Mouse (Mus musculus): ENCODE measurements around the gene Rimklb. TPM values are rescaled to one million over a fixed set of nuclear protein-coding genes. Genes with fewer than 3 reads are reported as not detected.

Rimklb gene
- polyA plus RNA-seq, 1 experiment from 2014 or later: 2.4 TPM

GRCm38 (mm10) chr6:122495082-122495881 lies 3.3 kb downstream of the Rimklb start:
- peak overlapping the region; percentile 56 for H3K4me2 ChIP-seq (ENCODE audit: low read length)
- 7% methylated on average over 21 of the region's 21 CpGs for WGBS
- ATAC-seq (ENCODE audit: insufficient number of reproducible peaks, insufficient read depth, low FRiP score, low read depth): no peak
- no peaks in the 10 kb centered on the region for H3K27me3 ChIP-seq (ENCODE audit: control insufficient read depth, insufficient read depth, low read length)
- peak overlapping the region; percentile 13 for H3K9ac ChIP-seq (ENCODE audit: low read length)
- no peaks in the 10 kb centered on the region for H3K36me3 ChIP-seq (ENCODE audit: control insufficient read depth, insufficient read depth, low read length)
- no peaks in the 10 kb centered on the region for H3K9me3 ChIP-seq (ENCODE audit: control insufficient read depth, low read length)
- peak overlapping the region; percentile 27 to 31 for H3K4me3 ChIP-seq (ENCODE audit: control insufficient read depth in 1 of 2, insufficient read depth in 1 of 2, low read depth in 1 of 2, low read length in 2 of 2)
- H3K27ac ChIP-seq (replicated peaks in 1 of 2; ENCODE audit: control insufficient read depth in 1 of 2, insufficient read depth in 1 of 2, low read depth in 2 of 2, low read length in 2 of 2): peak overlapping the region; percentile 68 to 74
- H3K4me1 ChIP-seq (ENCODE audit: control insufficient read depth in 2 of 2, insufficient read depth in 2 of 2, low read length in 2 of 2): peaks cover 10 to 26% of the 10 kb centered on the region in 2 experiments

GRCm38 (mm10) chr6:122493799-122494472 lies 4.6 kb downstream of the Rimklb start:
- no peak for ATAC-seq (ENCODE audit: insufficient number of reproducible peaks, insufficient read depth, low FRiP score, low read depth)
- Histone ChIP-seq H3K4me3 (ENCODE audit: control insufficient read depth in 1 of 2, insufficient read depth in 1 of 2, low read depth in 1 of 2, low read length in 2 of 2) (no peak overlapping the region), H3K9ac (ENCODE audit: low read length) (no peak overlapping the region), H3K4me2 (ENCODE audit: low read length) (no peak overlapping the region), H3K4me1 (ENCODE audit: control insufficient read depth in 2 of 2, insufficient read depth in 2 of 2, low read length in 2 of 2) (peaks cover 10 to 26% of the 10 kb centered on the region in 2 experiments), H3K27me3 (ENCODE audit: control insufficient read depth, insufficient read depth, low read length) (peaks cover 2% of the 10 kb centered on the region; the same call in 1 of the 2 replicates), H3K27ac (replicated peaks in 1 of 2; ENCODE audit: control insufficient read depth in 1 of 2, insufficient read depth in 1 of 2, low read depth in 2 of 2, low read length in 2 of 2) (0 out of 4 replicates have a peak overlapping the region, but pooled peaks of 1 of the 2 experiments have one; percentile 74), H3K36me3 (ENCODE audit: control insufficient read depth, insufficient read depth, low read length) (no peaks in the 10 kb centered on the region), H3K9me3 (ENCODE audit: control insufficient read depth, low read length) (no peaks in the 10 kb centered on the region)
- WGBS: 58% methylated on average over 6 of the region's 6 CpGs

DNA sequence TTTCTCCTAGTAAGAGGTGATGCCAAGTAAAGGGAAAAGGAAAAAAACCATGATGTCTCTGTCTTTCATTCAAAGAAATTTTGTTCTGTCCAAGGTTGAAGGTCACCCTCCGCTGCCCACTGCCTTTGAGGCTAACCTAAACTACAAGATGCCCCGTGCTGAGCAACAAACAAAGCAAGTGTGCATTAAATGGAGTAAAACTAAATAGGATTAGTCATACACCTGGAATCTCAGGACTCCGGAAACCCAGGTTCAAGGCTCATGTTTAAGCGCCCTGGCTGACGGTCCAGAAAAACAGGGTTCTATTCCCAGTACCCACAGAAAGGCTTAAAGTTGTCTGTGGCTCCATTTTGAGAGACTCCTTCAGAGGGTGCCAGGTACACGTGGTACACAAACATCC lies 6.1 kb downstream of the Rimklb start:
- no peak overlapping the region for H3K27ac ChIP-seq (replicated peaks in 1 of 2; ENCODE audit: control insufficient read depth in 1 of 2, insufficient read depth in 1 of 2, low read depth in 2 of 2, low read length in 2 of 2)
- ATAC-seq (ENCODE audit: insufficient number of reproducible peaks, insufficient read depth, low FRiP score, low read depth): no peak
- H3K27me3 ChIP-seq (ENCODE audit: control insufficient read depth, insufficient read depth, low read length): peaks cover 14% of the 10 kb centered on the region; the same call in 1 of the 2 replicates
- no peak overlapping the region for H3K9ac ChIP-seq (ENCODE audit: low read length)
- H3K4me2 ChIP-seq (ENCODE audit: low read length): no peak overlapping the region
- 40% methylated on average over 6 of the region's 6 CpGs for WGBS
- no peak overlapping the region for H3K4me3 ChIP-seq (ENCODE audit: control insufficient read depth in 1 of 2, insufficient read depth in 1 of 2, low read depth in 1 of 2, low read length in 2 of 2)
- H3K4me1 ChIP-seq (ENCODE audit: control insufficient read depth in 2 of 2, insufficient read depth in 2 of 2, low read length in 2 of 2): peaks cover 10 to 26% of the 10 kb centered on the region in 2 experiments
- no peaks in the 10 kb centered on the region for H3K9me3 ChIP-seq (ENCODE audit: control insufficient read depth, low read length)
- no peaks in the 10 kb centered on the region for H3K36me3 ChIP-seq (ENCODE audit: control insufficient read depth, insufficient read depth, low read length)

GRCm38 (mm10) chr6:122491557-122491956 lies 7.0 kb downstream of the Rimklb start:
- ATAC-seq (ENCODE audit: insufficient number of reproducible peaks, insufficient read depth, low FRiP score, low read depth): peak; percentile 82

DNA sequence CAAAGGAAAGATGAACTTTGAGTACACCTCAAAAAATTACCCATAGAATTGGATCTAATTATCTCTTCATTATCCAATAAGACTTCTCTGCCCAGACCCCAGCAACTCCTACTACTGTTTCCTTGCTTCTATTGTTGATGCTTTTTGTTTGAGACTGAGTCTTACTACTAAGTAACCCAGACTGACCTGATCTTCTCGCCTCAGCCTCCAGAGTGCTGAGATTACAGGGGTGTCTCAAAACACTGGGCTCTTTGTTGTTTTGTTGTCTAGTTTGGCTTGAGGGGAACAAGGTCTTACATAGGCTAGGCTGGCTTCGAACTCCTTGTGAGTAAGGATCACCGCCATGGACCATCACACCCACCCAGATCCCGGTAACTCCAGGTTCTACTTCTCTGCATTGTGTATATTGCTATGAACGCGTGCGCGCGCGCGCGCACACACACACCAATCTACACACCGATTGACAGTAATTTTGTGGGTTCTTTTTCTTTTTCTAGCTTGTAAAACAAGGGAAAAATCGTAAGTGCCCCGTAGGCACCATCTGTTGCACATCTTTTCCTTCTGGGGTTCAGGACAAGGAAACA lies 7.5 kb downstream of the Rimklb start:
- peaks cover 10 to 24% of the 10 kb centered on the region in 2 experiments for H3K4me1 ChIP-seq (ENCODE audit: control insufficient read depth in 2 of 2, insufficient read depth in 2 of 2, low read length in 2 of 2)
- H3K4me3 ChIP-seq (ENCODE audit: control insufficient read depth in 1 of 2, insufficient read depth in 1 of 2, low read depth in 1 of 2, low read length in 2 of 2): peak overlapping the region; percentile 45 to 46
- H3K36me3 ChIP-seq (ENCODE audit: control insufficient read depth, insufficient read depth, low read length): no peaks in the 10 kb centered on the region
- 24% methylated on average over 15 of the region's 15 CpGs for WGBS
- H3K4me2 ChIP-seq (ENCODE audit: low read length): peak overlapping the region; percentile 81
- peak overlapping the region; percentile 66 for H3K9ac ChIP-seq (ENCODE audit: low read length)
- peaks cover 23% of the 10 kb centered on the region; the same call in 1 of the 2 replicates for H3K27me3 ChIP-seq (ENCODE audit: control insufficient read depth, insufficient read depth, low read length)
- H3K27ac ChIP-seq (replicated peaks in 1 of 2; ENCODE audit: control insufficient read depth in 1 of 2, insufficient read depth in 1 of 2, low read depth in 2 of 2, low read length in 2 of 2): 0 out of 4 replicates have a peak overlapping the region, but pooled peaks of 1 of the 2 experiments have one; percentile 6
- H3K9me3 ChIP-seq (ENCODE audit: control insufficient read depth, low read length): no peaks in the 10 kb centered on the region
- no peak for ATAC-seq (ENCODE audit: insufficient number of reproducible peaks, insufficient read depth, low FRiP score, low read depth)

More at GRCm38 (mm10) chr6:122491557-122491956, 7.0 kb downstream of the Rimklb start:
- whole genome bisulfite sequencing: under 1% methylated on average over 16 of the region's 16 CpGs
- Histone ChIP-seq H3K4me1 (ENCODE audit: control insufficient read depth in 2 of 2, insufficient read depth in 2 of 2, low read length in 2 of 2) (peaks cover 10 to 26% of the 10 kb centered on the region in 2 experiments), H3K4me2 (ENCODE audit: low read length) (peak overlapping the region; percentile 81), H3K9me3 (ENCODE audit: control insufficient read depth, low read length) (no peaks in the 10 kb centered on the region), H3K27ac (replicated peaks in 1 of 2; ENCODE audit: control insufficient read depth in 1 of 2, insufficient read depth in 1 of 2, low read depth in 2 of 2, low read length in 2 of 2) (0 out of 4 replicates have a peak overlapping the region, but pooled peaks of 1 of the 2 experiments have one; percentile 6), H3K36me3 (ENCODE audit: control insufficient read depth, insufficient read depth, low read length) (no peaks in the 10 kb centered on the region), H3K4me3 (ENCODE audit: control insufficient read depth in 1 of 2, insufficient read depth in 1 of 2, low read depth in 1 of 2, low read length in 2 of 2) (peak overlapping the region; percentile 45 to 46), H3K9ac (ENCODE audit: low read length) (peak overlapping the region; percentile 66), H3K27me3 (ENCODE audit: control insufficient read depth, insufficient read depth, low read length) (peaks cover 22% of the 10 kb centered on the region; the same call in 1 of the 2 replicates)

- H3K4me1 ChIP-seq (ENCODE audit: control insufficient read depth in 2 of 2, insufficient read depth in 2 of 2, low read length in 2 of 2): peaks cover 2 to 5% of the 10 kb centered on the region in 2 experiments; a peak in 3 of 4 replicates
- H3K4me2 ChIP-seq (ENCODE audit: low read length): peak overlapping the region; percentile 89
- peak; percentile 70 for ATAC-seq (ENCODE audit: insufficient number of reproducible peaks, insufficient read depth, low FRiP score, low read depth)
- WGBS: 1% methylated on average over 74 of the region's 111 CpGs
- H3K9me3 ChIP-seq (ENCODE audit: control insufficient read depth, low read length): no peaks in the 10 kb centered on the region
- no peak overlapping the region for H3K27ac ChIP-seq (replicated peaks in 1 of 2; ENCODE audit: control insufficient read depth in 1 of 2, insufficient read depth in 1 of 2, low read depth in 2 of 2, low read length in 2 of 2)
- no peaks in the 10 kb centered on the region for H3K36me3 ChIP-seq (ENCODE audit: control insufficient read depth, insufficient read depth, low read length)
- peak overlapping the region; percentile 74 for H3K9ac ChIP-seq (ENCODE audit: low read length)
- peak overlapping the region; percentile 74 to 82 for H3K4me3 ChIP-seq (ENCODE audit: control insufficient read depth in 1 of 2, insufficient read depth in 1 of 2, low read depth in 1 of 2, low read length in 2 of 2)
- H3K27me3 ChIP-seq (ENCODE audit: control insufficient read depth, insufficient read depth, low read length): peaks cover 41% of the 10 kb centered on the region
These were observed 12.1 kb downstream of the Rimklb start for GRCm38 (mm10) chr6:122486297-122487117.

Measured in heart, embryonic 14.5 days (tissue).